Mouse (Mus musculus) right cerebral cortex, adult 2 months (tissue): Measurements from ENCODE around the gene Uvrag.

Experiments
- DNase-seq, 2 experiments: peaks; one replicate each; pipeline ENCODE4 v3.0.0; 2021 to 2022; ENCODE audit warnings: low spot score in 2 of 2

Uvrag gene

GRCm38 (mm10) chr7:98851220-98851619, 289.7 kb downstream of the Uvrag start:
- DNase-seq: no peak

- no peak for DNase-seq
These were observed 290.6 kb downstream of the Uvrag start for GRCm38 (mm10) chr7:98850388-98850787.

- DNase-seq: no peak
These were observed 291.9 kb downstream of the Uvrag start for GRCm38 (mm10) chr7:98848899-98849640.

- DNase-seq: no peak
These were observed 297.3 kb downstream of the Uvrag start for GRCm38 (mm10) chr7:98843649-98844048.

GRCm38 (mm10) chr7:98842997-98843396, 297.9 kb downstream of the Uvrag start:
- DNase-seq: no peak

- DNase-seq: no peak
These were observed 299.1 kb downstream of the Uvrag start for GRCm38 (mm10) chr7:98841802-98842201.

GRCm38 (mm10) chr7:98840771-98841170, 300.2 kb downstream of the Uvrag start:
- DNase-seq: no peak

GRCm38 (mm10) chr7:98839312-98839711, 301.6 kb downstream of the Uvrag start:
- no peak for DNase-seq

- DNase-seq: peak; percentile 14 to 16
These were observed 302.2 kb downstream of the Uvrag start for GRCm38 (mm10) chr7:98838729-98839141.

GRCm38 (mm10) chr7:98837901-98838300, 303.0 kb downstream of the Uvrag start:
- DNase-seq: peak; percentile 78 to 79

GRCm38 (mm10) chr7:98836646-98837045, 304.3 kb downstream of the Uvrag start:
- DNase-seq: peak; percentile 15 to 31

GRCm38 (mm10) chr7:98835519-98836441, 305.2 kb downstream of the Uvrag start:
- no peak for DNase-seq
